Mouse (Mus musculus): ENCODE data around the gene Pax3. TPM values are rescaled to one million over a fixed set of nuclear protein-coding genes. Genes with fewer than 3 reads are reported as not detected.
A peak's percentile ranks its signal among the peaks of the same experiment; 100 is the strongest.

Gene Pax3
- total RNA-seq, 1 experiment from 2014 or later, result not detected

DNA sequence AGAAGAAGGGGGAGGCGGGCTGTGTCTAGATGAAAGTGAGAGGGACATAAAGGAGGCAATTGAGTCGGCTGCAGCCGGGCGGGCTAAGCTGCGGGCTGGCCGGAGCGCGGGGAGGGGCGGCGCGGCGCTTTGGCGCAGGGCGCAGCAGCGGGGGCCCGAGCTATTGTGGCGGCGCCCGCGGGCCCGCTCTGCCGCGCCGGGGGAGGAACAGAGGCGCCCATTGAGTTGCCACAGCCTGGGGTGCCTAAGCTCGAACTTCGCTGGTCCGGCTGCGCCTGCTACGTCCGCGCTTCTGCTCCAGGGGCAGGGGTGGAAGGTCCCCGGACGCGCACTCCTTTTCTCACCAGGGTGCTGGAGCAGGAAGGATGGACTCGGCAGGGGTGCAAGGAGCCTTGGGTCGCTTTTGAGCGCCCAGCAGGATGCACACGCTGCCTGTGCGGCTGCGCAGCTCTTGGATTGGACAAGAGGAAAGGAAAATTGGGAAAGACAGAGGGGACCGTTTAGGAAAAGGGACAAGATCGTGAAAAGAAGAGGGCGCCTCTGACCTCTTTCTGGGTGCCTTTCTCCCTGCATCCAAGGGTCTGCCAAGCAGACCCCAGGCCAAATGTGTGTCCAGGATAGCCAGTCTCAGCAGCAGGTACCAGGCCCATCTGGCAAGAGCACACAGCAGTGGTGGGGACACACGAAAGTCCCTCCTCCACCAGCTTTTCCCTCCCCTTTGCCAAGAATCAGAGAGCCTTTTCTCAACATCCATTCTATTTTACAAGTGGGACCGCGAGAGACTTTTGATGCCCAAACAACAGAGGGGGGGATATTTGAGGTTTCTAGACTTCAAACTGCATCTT, 7.2 kb downstream of the Pax3 start:
- ATAC-seq (replicated peaks in 1 of 2; ENCODE audit: insufficient read depth in 1 of 2, low FRiP score in 2 of 2, low TSS enrichment in 1 of 2, low read depth in 1 of 2, poor library complexity in 2 of 2, severe bottlenecking in 2 of 2), result no peak

DNA sequence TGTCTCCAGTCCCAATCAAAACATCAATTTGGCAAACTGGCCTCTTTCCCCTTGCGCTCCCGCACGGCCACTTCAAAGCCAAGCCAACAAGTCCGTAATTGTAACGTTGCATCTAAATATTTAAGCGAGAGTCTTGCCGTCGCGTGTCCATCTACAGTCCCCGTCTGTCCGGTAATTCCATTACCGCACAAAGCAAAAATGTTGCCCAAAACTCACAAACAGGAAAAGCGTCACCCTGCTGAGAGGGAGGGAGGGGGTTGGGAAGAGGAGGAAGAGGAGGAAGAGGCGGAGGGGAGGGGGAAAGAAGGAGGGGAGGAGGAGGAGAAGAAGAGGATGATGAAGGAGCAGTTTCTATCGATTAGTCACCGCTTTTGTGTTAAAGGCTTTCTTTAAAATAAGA, 7.9 kb downstream of the Pax3 start:
- no peak for ATAC-seq (replicated peaks in 1 of 2; ENCODE audit: insufficient read depth in 1 of 2, low FRiP score in 2 of 2, low TSS enrichment in 1 of 2, low read depth in 1 of 2, poor library complexity in 2 of 2, severe bottlenecking in 2 of 2)

DNA sequence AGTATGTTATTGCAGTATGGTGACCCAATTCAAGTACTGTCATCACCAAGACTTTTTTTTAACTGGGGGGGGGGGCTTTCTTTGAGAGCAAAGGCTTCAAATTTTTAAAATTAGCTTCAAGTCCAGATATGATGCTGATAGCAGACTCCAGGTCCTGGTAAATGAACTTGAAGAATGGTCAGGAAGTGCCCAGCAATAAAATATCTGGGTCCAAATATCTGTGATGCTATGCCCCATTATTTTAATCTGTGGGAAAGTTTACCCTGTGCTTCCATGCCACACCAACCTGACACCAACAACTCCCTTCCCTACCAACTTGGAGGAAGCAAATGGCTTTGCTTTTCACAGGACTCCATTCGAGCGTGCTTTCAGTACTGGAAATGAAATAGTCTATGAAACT, 8.6 kb downstream of the Pax3 start:
- no peak for ATAC-seq (replicated peaks in 1 of 2; ENCODE audit: insufficient read depth in 1 of 2, low FRiP score in 2 of 2, low TSS enrichment in 1 of 2, low read depth in 1 of 2, poor library complexity in 2 of 2, severe bottlenecking in 2 of 2)

DNA sequence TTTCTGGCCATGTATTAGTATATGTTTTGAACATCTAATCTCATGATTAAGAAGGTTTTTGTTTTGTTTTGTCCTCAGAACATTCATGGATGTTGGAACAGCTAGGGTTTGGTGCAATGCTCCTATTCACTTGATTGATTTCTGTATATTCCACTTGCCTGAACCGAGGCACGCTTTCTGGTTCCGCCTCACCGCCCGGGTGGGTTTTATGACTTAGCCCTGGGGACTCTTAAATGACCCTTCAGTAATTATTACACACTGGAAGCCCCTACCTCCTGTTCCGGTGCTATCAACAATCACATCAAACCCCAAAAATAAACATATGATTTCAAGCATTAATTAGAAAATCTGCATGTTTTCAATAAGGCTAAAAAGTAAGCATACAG, 9.2 kb downstream of the Pax3 start:
- no peak for ATAC-seq (replicated peaks in 1 of 2; ENCODE audit: insufficient read depth in 1 of 2, low FRiP score in 2 of 2, low TSS enrichment in 1 of 2, low read depth in 1 of 2, poor library complexity in 2 of 2, severe bottlenecking in 2 of 2)

DNA sequence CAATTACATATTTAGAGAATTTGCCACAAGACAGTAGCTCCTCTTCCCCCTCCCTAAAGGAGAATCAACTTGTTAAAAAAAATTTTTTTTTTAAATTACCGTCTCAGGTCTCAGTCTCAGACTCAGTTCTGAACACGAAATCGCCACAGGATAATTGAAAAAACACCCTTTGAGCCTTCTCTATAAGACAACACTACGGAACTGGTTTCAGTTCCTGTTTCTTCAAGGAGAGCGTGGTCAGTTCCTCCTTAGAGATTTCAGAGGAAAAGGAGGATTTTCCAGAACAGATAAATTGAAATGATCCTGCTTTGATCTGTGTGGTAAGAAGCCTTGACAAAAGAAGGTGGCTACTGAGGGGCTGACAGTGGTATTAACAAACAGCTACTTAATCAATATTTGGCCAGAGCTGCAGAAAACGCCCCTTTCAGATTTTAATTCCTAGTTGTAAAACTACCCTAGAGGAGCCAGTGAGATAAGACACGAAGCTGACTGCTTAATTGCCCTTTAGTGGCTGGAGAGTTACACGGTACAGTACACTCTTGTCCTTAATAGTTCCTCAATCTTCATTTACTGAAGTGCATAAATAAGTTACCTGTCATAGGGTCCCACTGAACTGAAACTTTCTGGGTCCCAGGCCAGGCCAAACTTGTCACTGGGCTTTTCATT, 9.7 kb downstream of the Pax3 start:
- ATAC-seq (replicated peaks in 1 of 2; ENCODE audit: insufficient read depth in 1 of 2, low FRiP score in 2 of 2, low TSS enrichment in 1 of 2, low read depth in 1 of 2, poor library complexity in 2 of 2, severe bottlenecking in 2 of 2), result peak in 1 of 2 experiments; percentile 51; a peak in 1 of 4 replicates

DNA sequence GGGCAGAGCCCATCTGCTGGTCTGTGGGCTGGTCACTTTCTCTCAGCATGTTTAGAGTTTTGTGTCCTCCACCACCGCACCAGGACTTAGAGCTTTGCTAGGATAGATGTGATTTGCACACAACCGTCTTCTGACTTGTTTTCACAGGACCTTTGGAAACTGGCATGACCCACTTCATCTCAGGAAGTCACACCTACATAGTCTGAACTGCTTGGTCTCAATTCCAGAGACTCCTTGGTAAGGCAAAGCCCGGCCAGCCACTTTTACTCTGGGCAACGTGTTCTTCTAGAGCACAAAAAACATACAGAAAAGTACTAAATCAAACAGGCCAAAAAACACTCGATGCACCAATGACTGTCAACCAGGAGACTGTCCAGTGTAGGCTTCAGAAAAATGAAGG, 14.0 kb downstream of the Pax3 start:
- no peak for ATAC-seq (replicated peaks in 1 of 2; ENCODE audit: insufficient read depth in 1 of 2, low FRiP score in 2 of 2, low TSS enrichment in 1 of 2, low read depth in 1 of 2, poor library complexity in 2 of 2, severe bottlenecking in 2 of 2)

DNA sequence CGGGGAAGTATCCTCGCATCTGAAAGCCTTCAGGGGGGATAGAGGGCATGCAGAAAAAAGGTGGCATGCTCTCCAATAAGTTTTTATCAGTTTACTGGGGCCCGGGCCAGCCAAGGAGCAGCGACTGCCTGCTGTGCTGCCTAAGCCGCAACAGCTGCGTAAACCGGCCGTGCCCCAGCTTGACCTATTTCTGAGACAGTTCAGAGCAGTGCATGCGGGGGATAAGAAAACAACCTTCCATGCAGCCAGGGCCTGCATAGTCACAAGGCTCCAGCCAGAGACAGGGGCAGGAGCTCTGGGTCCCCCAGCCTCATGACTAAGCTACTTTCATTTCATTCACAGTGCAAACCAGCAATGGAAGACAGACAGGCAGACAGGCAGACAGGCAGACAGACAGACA, 15.1 kb downstream of the Pax3 start:
- peak in 1 of 2 experiments; percentile 48; a peak in 1 of 4 replicates for ATAC-seq (replicated peaks in 1 of 2; ENCODE audit: insufficient read depth in 1 of 2, low FRiP score in 2 of 2, low TSS enrichment in 1 of 2, low read depth in 1 of 2, poor library complexity in 2 of 2, severe bottlenecking in 2 of 2)

DNA sequence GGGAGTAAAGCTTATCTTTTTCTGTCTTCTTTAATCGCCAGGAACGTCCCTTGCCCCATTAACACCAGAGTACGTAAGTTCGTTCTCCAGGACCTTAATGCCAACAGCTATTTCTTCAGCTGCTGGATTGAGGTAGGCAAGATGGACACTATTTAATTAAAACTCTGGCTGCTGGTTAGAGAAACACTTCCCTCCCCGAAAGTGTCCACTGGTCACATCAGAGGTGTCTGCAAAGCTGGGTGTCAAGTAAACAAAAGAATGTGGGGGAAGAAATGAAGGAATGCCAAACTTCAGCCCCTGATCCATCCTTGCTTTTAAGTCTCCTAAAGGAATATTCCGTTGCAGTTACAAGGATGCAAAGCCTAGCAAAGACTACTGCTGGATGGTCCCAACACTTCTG, 24.6 kb downstream of the Pax3 start:
- ATAC-seq (replicated peaks in 1 of 2; ENCODE audit: insufficient read depth in 1 of 2, low FRiP score in 2 of 2, low TSS enrichment in 1 of 2, low read depth in 1 of 2, poor library complexity in 2 of 2, severe bottlenecking in 2 of 2), result no peak

DNA sequence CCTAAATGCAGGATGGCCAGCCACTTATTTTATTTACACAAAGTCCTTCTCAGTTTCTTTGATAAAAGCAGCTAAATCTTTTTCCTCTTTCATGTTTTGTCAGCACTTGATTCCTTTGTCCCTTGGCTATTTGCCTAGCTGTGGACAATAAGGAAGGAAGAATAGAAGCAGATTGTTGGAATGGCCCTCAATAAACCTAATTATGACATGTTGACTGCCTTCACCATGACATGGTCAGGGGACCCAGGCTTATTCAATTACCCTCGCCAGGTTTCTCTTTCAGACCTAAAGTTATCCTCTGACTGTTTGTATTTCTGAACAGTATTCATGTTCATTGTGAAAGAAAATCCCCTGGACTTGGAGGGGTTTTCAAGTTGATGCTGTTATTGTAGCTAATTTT, 25.3 kb downstream of the Pax3 start:
- no peak for ATAC-seq (replicated peaks in 1 of 2; ENCODE audit: insufficient read depth in 1 of 2, low FRiP score in 2 of 2, low TSS enrichment in 1 of 2, low read depth in 1 of 2, poor library complexity in 2 of 2, severe bottlenecking in 2 of 2)

DNA sequence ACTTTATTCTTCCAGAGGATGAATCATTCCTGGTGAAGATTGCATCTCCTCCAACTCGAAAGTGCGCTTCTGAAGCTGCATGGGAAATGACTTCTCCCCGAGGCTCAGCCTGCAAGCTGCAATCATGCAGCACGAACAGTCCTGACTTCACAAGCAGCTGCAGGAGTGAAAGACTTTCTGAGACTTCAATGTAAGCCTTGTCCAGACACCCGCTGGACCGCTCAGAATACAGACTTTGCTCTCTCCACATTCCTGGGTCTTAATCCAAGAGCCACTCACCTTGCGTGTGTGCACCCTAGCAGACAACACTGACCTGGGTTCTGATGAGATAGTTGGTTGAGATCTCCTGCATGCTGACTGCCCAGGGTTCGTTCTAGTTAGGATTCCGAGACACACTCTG, 26.2 kb downstream of the Pax3 start:
- no peak for ATAC-seq (replicated peaks in 1 of 2; ENCODE audit: insufficient read depth in 1 of 2, low FRiP score in 2 of 2, low TSS enrichment in 1 of 2, low read depth in 1 of 2, poor library complexity in 2 of 2, severe bottlenecking in 2 of 2)

DNA sequence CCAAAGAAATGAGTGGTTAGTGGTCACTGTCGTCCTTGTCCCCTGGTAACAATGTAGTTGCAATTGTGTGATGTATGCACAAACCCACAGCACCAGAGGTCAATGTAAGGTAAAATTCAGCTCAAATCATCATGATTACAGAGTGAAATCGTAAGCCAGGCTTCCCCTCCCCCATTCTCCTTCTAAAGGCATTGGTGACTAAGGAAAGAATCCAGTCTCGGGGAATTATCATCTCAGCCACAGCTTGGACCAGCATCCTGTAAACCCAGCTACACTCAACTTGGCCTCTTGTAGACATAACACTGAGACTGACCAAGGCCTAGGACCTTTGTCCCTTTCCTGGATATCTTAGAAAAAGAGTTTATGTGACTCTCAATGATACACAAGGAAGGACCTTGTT, 28.1 kb downstream of the Pax3 start:
- no peak for ATAC-seq (replicated peaks in 1 of 2; ENCODE audit: insufficient read depth in 1 of 2, low FRiP score in 2 of 2, low TSS enrichment in 1 of 2, low read depth in 1 of 2, poor library complexity in 2 of 2, severe bottlenecking in 2 of 2)

DNA sequence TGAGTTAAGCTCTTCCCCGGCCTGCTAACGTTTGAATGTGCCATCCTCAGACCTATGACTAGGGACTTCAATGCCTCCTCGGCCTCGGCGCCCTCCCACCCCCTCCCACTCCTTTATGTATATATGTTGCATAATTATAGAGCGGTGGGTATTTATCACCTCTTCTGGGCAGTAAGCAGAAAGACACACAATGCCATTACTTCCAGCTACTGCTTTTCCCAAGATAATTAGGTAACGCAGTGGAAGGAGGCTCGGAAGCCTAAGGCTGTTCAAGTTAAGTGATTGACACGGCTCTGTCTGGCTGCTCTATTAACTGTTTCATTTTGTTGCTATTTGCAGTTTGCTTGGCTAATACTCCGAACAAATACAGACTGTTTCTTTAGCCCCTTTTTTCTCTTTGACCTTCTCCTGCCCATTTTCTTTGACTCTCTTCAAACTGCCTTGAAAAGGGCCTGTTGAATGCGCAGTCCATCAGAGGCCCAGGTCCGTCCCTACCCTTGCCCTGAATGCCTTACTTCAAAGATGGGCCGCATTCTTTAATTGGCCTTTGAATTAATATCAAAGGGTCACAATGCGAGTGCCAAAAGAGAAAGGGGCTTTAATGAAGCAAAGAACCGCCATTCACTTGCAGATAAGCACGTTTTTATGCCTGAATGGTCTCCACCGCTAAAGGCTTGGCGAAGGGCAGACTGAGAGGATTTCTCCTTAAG, 29.2 kb downstream of the Pax3 start:
- ATAC-seq (replicated peaks in 1 of 2; ENCODE audit: insufficient read depth in 1 of 2, low FRiP score in 2 of 2, low TSS enrichment in 1 of 2, low read depth in 1 of 2, poor library complexity in 2 of 2, severe bottlenecking in 2 of 2), result no peak

DNA sequence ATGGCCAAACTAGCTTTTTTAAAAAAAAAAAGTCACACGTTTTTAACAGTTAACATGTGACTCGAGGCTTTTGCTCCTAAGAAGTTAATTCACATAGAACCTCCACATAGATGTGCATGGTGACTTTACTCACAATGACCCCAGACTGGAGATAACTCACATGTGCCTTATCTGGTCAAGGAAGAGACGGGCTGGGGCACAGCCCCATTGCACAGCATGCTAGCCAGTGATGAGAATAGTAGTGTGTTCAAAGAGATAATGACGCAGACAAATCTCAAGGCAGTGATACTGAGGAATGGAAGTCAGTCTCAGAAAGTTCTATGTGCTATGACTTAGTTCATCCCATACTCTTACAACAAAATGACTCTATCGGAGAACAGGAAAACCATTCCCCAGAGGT, 35.2 kb downstream of the Pax3 start:
- no peak for ATAC-seq (replicated peaks in 1 of 2; ENCODE audit: insufficient read depth in 1 of 2, low FRiP score in 2 of 2, low TSS enrichment in 1 of 2, low read depth in 1 of 2, poor library complexity in 2 of 2, severe bottlenecking in 2 of 2)

DNA sequence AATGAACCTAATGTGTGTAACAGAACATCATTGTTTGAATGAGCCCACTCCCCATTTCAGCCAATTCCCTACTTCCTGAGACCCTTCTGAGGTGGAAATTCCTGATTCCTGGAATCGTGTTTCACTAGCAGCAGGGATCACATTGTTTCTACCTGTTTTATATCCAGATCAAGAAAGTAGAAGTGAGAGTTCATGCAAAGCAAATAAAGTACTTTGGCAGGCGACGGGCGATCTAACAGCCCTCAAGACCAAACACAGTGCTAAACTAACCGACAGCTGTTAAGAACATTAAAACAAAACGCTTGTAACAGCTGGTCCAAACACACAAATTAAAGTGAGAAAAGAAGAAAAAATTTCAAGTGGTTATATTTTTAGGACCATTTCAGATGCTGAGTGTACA, 39.0 kb downstream of the Pax3 start:
- no peak for ATAC-seq (replicated peaks in 1 of 2; ENCODE audit: insufficient read depth in 1 of 2, low FRiP score in 2 of 2, low TSS enrichment in 1 of 2, low read depth in 1 of 2, poor library complexity in 2 of 2, severe bottlenecking in 2 of 2)

DNA sequence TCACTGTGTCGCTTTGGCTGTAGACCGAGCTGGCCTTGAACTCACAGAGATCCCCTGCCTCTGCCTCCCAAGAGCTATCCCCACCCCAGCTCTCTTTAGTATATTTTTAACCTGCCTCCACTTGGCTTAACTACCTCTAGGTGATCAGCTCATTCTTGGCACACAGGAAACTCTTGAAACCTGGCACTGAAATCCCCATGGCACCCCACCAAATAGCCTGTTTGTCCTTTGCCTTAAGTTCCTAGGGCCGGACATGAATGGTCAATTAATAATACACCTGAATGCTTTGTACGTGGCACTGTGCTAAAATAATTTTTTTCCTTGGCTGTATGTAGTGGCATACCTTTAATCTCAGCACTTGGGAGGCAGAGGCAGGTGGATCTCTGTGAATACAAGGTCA, 41.1 kb downstream of the Pax3 start:
- ATAC-seq (replicated peaks in 1 of 2; ENCODE audit: insufficient read depth in 1 of 2, low FRiP score in 2 of 2, low TSS enrichment in 1 of 2, low read depth in 1 of 2, poor library complexity in 2 of 2, severe bottlenecking in 2 of 2), result no peak

DNA sequence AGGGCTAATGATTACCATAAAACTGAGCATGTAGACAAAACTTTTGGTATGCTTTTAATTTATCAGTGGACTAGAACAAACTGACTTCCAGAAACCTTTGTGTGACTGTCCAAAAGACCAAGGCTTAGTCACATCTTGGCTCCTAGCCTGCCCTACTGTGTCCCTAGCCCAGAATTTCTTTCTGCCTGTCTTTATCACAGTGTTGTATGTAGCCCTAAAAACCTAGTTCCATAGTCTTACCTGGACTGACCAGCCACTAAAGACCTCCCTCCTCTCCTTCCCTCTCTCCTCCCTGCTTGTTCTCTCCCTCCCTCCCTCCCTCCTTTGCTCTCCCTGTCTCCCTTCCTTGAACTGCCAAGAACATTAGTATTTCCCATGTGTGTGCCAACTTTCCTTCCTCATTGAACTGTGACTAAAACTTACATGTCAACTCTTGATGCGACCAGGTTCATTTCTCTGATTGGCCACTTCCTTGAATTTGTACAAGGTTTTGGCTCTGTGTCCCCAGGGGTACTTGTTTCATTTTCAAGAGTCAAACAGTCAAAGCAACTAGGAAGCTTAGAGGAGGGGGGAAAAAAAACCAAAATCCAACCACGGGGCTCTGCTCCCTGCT, 48.8 kb downstream of the Pax3 start:
- no peak for ATAC-seq (replicated peaks in 1 of 2; ENCODE audit: insufficient read depth in 1 of 2, low FRiP score in 2 of 2, low TSS enrichment in 1 of 2, low read depth in 1 of 2, poor library complexity in 2 of 2, severe bottlenecking in 2 of 2)

DNA sequence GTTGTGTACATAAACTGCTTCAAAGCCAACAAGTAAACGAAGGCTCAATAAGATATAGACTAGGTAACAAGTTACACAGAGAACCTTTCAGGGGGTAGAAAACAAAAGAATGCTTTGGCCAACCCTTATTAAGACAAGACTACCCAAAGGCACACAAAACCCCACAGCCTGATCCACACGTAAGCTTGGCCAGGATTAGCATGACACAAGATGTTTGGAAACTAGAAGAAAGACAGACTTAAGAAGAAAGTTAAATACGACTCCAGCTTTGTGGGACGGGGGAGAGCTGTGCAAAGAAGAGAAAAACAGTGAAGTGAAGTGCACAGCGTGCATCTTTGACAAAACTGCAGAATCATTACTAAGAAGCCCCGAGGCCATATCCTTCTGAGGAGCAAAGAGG, 53.5 kb downstream of the Pax3 start:
- no peak for ATAC-seq (replicated peaks in 1 of 2; ENCODE audit: insufficient read depth in 1 of 2, low FRiP score in 2 of 2, low TSS enrichment in 1 of 2, low read depth in 1 of 2, poor library complexity in 2 of 2, severe bottlenecking in 2 of 2)

DNA sequence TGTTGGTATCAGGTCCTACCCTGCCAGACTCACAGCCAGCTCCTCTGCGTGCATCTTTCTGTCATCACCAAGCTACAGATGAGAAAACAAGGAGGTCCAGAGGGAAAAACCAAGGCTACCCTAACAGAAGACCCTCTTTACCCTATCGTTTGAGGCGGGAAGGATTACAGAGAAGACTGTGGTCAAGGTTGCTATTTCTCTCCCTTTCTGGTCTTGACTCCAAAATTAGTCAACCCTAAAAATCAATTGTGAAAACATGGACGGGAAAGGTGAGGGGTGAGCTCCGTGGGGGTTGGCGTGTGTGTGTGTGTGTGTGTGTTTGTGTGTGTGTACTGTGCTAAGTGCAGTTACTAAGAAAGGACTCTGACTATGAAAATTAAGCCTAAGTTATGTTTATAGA, 54.0 kb downstream of the Pax3 start:
- no peak for ATAC-seq (replicated peaks in 1 of 2; ENCODE audit: insufficient read depth in 1 of 2, low FRiP score in 2 of 2, low TSS enrichment in 1 of 2, low read depth in 1 of 2, poor library complexity in 2 of 2, severe bottlenecking in 2 of 2)

Data from hematopoietic stem cell, adult 5-6 weeks (primary cell).